Mouse (Mus musculus) activated CD4-positive, CD25-positive, alpha-beta regulatory T cell (primary cell): Measurements from ENCODE around the gene Lce1d. TPM values are rescaled to one million over a fixed set of nuclear protein-coding genes. Genes with fewer than 3 reads are reported as not detected.

Experiments
- polyA plus RNA-seq, 2 experiments: library from polyadenylated mRNA; unstranded; fragments of 100-300 nt; shearing (Covaris generic); gene quantifications; one replicate each; pipeline ENCODE4 v1.2.1; 2017

The Lce1d gene
- not detected for polyA plus RNA-seq

DNA sequence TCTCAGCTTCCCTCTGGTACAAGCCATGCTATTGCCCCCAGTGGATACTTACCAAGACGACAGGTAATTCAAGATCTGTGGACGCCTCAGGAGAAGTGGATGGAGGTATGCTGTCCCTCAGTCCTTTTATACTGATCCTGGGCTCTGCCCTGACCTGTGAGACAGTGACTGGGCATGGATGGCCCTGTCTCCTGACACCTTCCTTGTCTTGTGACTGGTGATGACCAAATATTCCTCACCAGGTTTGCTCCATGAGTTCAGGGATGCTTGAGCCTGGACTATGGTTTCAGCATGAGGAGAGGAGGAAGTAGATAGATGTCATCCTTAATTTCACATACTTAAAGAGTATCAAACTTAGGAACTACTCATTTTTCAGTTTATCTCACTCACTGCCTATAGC, at the start of gene Lce1d:
Gene Lce1d (minus strand): TSS at position 101 of the 400 bp plus-strand sequence.

DNA sequence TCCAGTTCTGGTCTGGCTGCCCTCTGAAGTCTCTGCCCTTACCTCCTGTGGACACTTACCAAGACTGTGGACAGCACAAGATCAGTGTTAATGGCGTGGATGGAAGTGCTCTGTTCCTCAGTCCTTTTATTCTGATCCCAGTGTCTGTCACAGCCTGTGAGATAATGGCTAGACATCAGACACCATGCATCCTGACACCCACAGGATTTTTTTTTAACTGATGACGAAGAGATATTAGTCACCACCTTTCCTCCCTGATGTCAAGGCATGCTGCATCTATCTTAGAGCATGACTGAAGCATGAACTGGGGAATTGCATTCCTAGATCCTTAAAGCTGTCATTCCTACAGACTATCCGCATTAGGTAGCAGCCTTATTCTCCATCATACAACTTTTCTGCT, 33.2 kb upstream of the Lce1d start, which contains the start of gene Lce1f:
Gene Lce1f (minus strand): TSS at position 101 of the 400 bp plus-strand sequence.

DNA sequence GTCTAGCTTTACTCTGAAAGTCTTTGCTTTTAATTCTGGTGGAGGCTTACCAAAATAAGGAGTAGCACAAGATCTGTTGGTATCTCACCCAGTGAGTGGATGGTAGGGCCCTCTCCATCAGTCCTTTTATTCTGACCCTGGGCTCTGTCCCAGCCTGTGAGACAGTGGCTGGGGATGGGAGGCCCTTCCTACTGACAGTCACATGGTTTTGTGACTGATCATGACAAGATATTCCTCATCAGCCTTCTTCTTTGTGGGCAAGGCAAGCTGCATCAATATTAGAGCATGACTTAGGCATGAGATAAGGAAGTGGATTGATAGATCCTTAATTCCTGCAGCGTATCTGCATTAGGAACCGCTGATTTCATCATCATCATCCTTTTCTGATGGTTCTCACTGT, 22.0 kb upstream of the Lce1d start, which contains the start of gene Lce1e:
Gene Lce1e (minus strand): TSS at position 101 of the 400 bp plus-strand sequence.

DNA sequence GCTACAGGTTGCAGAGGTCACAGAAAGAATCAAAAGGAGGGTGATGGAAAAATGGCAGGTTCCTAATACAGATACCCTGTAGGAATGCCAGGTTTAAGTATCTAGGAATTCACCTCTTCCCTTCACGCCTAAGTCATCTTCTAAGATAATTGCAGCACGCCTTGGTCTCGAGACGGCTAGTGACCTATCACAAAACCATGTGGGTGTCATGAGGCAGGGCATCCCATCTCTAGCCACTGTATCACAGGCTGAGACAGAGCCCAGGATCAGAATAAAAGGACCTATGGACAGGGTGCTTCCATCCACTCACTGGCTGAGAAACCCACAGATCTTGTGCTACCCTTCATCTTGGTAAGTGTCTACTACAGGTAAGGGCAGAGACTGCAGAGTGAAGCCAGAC, 8.1 kb downstream of the Lce1d start, which contains the start of gene Lce1c:
Gene Lce1c (plus strand): TSS at position 301 of the 400 bp plus-strand sequence.

DNA sequence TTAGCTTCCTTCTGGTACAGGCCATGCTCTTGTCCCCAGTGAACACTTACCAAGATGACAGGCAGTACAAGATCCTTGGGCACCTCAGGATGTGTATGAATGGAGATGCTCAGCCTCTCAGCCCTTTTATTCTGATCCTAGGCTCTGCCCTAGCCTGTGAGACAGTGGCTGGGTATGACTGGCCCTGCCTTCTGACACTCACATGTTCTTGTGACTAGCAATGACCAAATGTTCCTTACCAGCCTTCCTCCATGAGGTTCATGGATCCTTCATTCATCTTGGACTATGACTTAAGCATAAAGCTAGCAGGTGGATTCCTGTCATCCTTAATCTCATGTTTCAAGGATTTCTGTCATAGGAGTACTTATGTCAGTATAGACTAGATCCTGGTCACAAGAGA, 16.8 kb downstream of the Lce1d start, which contains the start of gene Lce1a2:
Gene Lce1a2 (minus strand): TSS at position 101 of the 400 bp plus-strand sequence.

DNA sequence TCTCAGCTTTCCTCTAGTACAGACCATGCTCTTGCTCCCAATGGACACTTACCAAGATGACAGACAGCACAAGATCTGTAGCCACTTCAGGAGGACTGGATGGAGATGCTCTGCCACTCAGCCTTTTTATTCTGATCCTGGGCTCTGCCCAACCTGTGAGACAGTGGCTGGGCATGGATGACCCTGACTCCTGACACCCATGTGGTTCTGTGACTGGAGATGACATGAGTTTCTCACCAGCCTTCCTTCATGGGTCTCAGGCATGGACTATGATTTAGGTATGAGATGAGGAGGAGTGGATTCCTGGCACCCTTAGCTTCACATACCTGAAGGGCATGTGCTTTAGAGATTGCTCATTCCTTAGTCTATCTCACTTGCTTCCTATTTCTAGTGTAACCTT, 30.2 kb downstream of the Lce1d start, which contains the start of gene Lce1b:
Gene Lce1b (minus strand): TSS at position 101 of the 400 bp plus-strand sequence.

DNA sequence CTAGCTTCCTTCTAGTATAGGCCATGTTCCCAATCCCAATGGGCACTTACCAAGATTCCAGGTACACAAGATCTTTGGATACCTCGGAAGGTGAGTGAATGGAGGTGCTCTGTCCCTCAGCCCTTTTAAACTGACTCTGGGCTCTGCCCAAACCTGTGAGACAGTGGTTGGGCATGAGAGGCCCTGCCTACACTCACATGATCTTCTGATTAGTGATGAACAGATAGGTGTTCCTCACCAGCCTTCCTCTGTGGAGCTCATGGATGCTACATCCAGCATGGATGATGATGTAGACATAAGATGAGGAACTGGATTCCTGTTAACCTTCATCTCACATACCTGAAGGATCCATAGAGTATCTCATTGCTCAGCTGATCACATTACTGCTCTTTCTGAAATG, 38.8 kb downstream of the Lce1d start, which contains the start of gene Lce1a1:
Gene Lce1a1 (minus strand): TSS at position 101 of the 400 bp plus-strand sequence.

Other genes starting within 250 kb of the Lce1d start
- gene Sprr1b, start 248.4 kb downstream of the Lce1d start, polyA plus RNA-seq = not detected
- gene Sprr3, start 228.5 kb downstream of the Lce1d start, polyA plus RNA-seq = under 1 TPM in 1 of 2 experiments, not detected in 1; 0.52 TPM
- not detected for gene Sprr1a, start 201.3 kb downstream of the Lce1d start, polyA plus RNA-seq
- gene Sprr4, start 186.7 kb downstream of the Lce1d start, polyA plus RNA-seq = not detected
- not detected for gene 2310046K23Rik, start 152.7 kb downstream of the Lce1d start, polyA plus RNA-seq
- not detected for gene Ivl, start 113.5 kb downstream of the Lce1d start, polyA plus RNA-seq
- not detected for gene Smcp, start 98.2 kb downstream of the Lce1d start, polyA plus RNA-seq
- not detected for gene 2210017I01Rik, start 79.7 kb downstream of the Lce1d start, polyA plus RNA-seq
- not detected for gene Lce6a, start 65.5 kb downstream of the Lce1d start, polyA plus RNA-seq
- gene Lce1a1, start 38.9 kb downstream of the Lce1d start, polyA plus RNA-seq = not detected
- not detected for gene Lce1b, start 30.3 kb downstream of the Lce1d start, polyA plus RNA-seq
- not detected for gene Lce1a2, start 16.9 kb downstream of the Lce1d start, polyA plus RNA-seq
- not detected for gene Lce1c, start 8.0 kb downstream of the Lce1d start, polyA plus RNA-seq
- gene Lce1e, start 21.9 kb upstream of the Lce1d start, polyA plus RNA-seq = not detected
- gene Lce1f, start 33.1 kb upstream of the Lce1d start, polyA plus RNA-seq = not detected
- gene Gm38119, start 51.9 kb upstream of the Lce1d start, polyA plus RNA-seq = not detected
- gene Lce1g, start 65.1 kb upstream of the Lce1d start, polyA plus RNA-seq = not detected
- gene Lce1h, start 77.9 kb upstream of the Lce1d start, polyA plus RNA-seq = not detected
- not detected for gene Lce1i, start 91.7 kb upstream of the Lce1d start, polyA plus RNA-seq
- gene Lce1j, start 103.3 kb upstream of the Lce1d start, polyA plus RNA-seq = not detected
- not detected for gene Lce1k, start 120.7 kb upstream of the Lce1d start, polyA plus RNA-seq
- not detected for gene Kprp, start 140.0 kb upstream of the Lce1d start, polyA plus RNA-seq
- gene Lce1l, start 164.1 kb upstream of the Lce1d start, polyA plus RNA-seq = not detected
- not detected for gene 2310050C09Rik, start 183.0 kb upstream of the Lce1d start, polyA plus RNA-seq
- gene Lce3a, start 239.0 kb upstream of the Lce1d start, polyA plus RNA-seq = not detected
- gene Lce3b, start 245.8 kb upstream of the Lce1d start, polyA plus RNA-seq = not detected